Mouse (Mus musculus) Patski (cell line): Measurements from ENCODE around the gene Bfsp2. TPM values are rescaled to one million over a fixed set of nuclear protein-coding genes. Genes with fewer than 3 reads are reported as not detected.
A peak's percentile ranks its signal among the peaks of the same experiment; 100 is the strongest.

ENCODE experiments used
- ATAC-seq: fragments of 100-300 bp; one replicate; pipeline ENCODE4 v1.8.0; 2021
- CTCF ChIA-PET: fragments of 350-600 bp; sonication (Branson Sonifier 250); formaldehyde crosslinking; loops from one replicate; lab custom pipeline; 2022; ENCODE audit warnings: inconsistent platforms; lab: Charles Lee
- POLR2A ChIA-PET: fragments of 350-600 bp; sonication (Branson Sonifier 250); formaldehyde crosslinking; loops from one replicate; lab custom pipeline; 2022; ENCODE audit warnings: antibody characterized with exemption, inconsistent platforms; lab: Charles Lee
- DNase-seq: peaks from one replicate; pipeline ENCODE4 v3.0.0-alpha.2; 2011; ENCODE audit warnings: low read depth, low spot score
- H3K27me3 ChIP-seq: fragments of 371-371 bp; one replicate; pipeline ENCODE4 v1.5.1; 2021
- CTCF ChIP-seq: fragments of 100-300 bp; IDR thresholded peaks from one replicate; pipeline ENCODE4 v1.5.1; 2021
- in situ Hi-C: fragments of 300-500 bp; cut with MboI; formaldehyde crosslinking; loops from 3 replicates; pipeline ENCODE4 v1.11.1; 2018; ENCODE audit warnings: low pct_unique_long_range_greater_than_20kb, mixed read lengths
- polyA plus RNA-seq: library from polyadenylated mRNA; unstranded; gene quantifications from one replicate; pipeline ENCODE4 v1.2.3, GENCODE M21; 2021

The Bfsp2 gene
- polyA plus RNA-seq, 1 experiment from 2014 or later, result not detected

DNA sequence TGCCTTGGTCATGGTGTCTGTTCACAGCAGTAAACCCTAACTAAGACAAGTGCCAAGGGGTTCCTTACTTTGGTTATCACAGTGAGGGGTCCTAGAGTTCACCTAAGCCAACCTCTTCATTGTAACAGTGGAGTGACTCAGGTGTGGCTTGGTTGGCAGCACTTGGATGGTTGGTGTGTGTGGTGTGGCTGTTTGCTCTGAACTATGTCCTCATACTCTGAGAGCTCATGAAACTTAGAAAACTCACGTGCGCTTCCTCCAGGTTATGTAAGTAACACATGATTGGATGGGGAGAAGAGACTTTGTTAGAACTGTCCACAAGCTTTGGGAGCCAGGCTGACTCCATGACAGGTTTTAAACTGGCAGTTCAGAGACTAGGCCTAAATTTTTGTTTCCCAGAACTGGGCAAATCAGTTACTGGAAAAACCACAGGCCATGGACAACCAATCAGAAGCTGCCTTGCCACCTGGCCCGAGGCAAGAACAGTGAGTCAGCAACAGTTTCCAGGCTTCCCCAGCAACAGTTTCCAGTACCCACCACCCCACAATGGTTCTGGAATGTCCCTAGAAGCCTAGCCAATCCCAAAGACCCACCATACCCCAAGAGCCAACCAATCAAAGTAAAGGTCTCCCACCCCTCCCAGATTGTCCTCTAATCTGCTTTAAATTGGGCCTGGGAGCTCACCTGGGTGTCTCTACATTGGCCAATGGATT lies 23.5 kb upstream of the Bfsp2 start:
- POLR2A ChIA-PET, result interaction anchor here (0.9 kb wide), 1 partner anchor 237 kb away, joined by 3 read pairs; no protein-coding TSS in a partner anchor
- CTCF ChIA-PET, result interaction anchor here (0.6 kb wide), 1 partner anchor 13 kb away, joined by 3 read pairs; no protein-coding TSS in a partner anchor
- in situ Hi-C loops, result no loop called here
- peaks cover 11% of the 10 kb centered on the region for H3K27me3 ChIP-seq
- no peak for ATAC-seq
- TF ChIP-seq CTCF, result no peak
- no peak for DNase-seq

DNA sequence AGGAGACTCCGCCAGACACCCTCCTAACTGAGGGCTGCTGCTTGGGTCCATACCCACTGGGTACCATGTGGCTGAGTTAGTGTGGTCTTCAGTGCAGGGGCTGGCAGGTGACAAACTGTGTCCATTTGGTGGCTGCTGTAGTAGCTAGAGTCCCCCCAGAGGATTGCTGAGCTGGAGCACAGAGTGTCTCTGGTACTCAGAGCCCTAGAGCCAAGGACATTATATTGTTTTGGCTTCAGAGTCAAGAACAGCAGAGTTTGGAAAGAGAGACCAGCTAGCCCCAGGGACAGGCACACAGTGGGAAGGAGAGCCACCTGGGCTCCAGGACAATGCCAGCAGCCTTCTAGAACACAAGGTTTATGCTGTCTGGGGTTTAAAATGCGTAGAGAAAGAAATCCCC lies 22.4 kb upstream of the Bfsp2 start:
- ATAC-seq, result no peak
- TF ChIP-seq CTCF, result no peak
- H3K27me3 ChIP-seq, result peaks cover 19% of the 10 kb centered on the region
- ChIA-PET CTCF (interaction anchor here (1.2 kb wide), 1 partner anchor 12 kb away, joined by 4 read pairs; no protein-coding TSS in a partner anchor), POLR2A (no interaction called here)
- in situ Hi-C loops, result no loop called here
- no peak for DNase-seq

GRCm38 (mm10) chr9:103501861-103502364 lies 21.7 kb upstream of the Bfsp2 start:
- POLR2A ChIA-PET, result no interaction called here
- DNase-seq (no peak), ATAC-seq (no peak)
- peaks cover 19% of the 10 kb centered on the region for H3K27me3 ChIP-seq
- in situ Hi-C loops, result no loop called here
- TF ChIP-seq CTCF, result no peak
- CTCF ChIA-PET, result interaction anchor here (1.2 to 2.0 kb wide), 2 partner anchors 11 to 12 kb away, joined by 4 to 7 read pairs; no protein-coding TSS in a partner anchor

DNA sequence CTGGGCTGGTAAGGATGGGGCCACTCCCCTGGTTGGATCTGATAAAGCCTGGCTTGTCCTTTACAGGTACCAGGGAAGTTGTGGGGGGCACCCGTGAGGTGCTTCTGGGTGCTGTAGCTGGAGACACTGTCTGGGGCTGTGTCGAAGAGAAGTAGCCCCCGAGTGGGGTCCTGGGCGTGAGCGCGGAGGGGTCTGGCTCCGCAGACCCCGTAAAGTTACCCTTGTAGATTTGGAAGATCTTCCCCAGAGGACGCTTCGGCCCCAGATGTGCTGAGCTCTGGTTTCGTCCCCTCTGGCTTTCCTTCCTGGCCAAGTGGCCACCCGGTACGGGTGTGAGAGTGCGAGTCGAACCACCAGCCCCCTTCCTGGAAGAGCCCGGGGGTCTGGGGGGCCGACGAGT lies 19.1 kb upstream of the Bfsp2 start:
- H3K27me3 ChIP-seq, result peaks cover 22% of the 10 kb centered on the region
- no peak for TF ChIP-seq CTCF
- POLR2A ChIA-PET, result interaction anchor here (0.6 kb wide), 1 partner anchor 18 kb away, joined by 9 read pairs; no protein-coding TSS in a partner anchor
- CTCF ChIA-PET, result no interaction called here
- in situ Hi-C loops, result loop anchor here (5.0 kb wide), 1 partner anchor 123 kb away; no protein-coding TSS in a partner anchor
- DNase-seq, result no peak
- ATAC-seq, result no peak

- ATAC-seq (no peak), DNase-seq (no peak)
- in situ Hi-C loops, result loop anchor here (5.0 kb wide), 1 partner anchor 124 kb away; no protein-coding TSS in a partner anchor
- peaks cover 22% of the 10 kb centered on the region for H3K27me3 ChIP-seq
- no peak for TF ChIP-seq CTCF
- ChIA-PET CTCF (no interaction called here), POLR2A (no interaction called here)
Observed at GRCm38 (mm10) chr9:103498699-103499098, 18.5 kb upstream of the Bfsp2 start.

DNA sequence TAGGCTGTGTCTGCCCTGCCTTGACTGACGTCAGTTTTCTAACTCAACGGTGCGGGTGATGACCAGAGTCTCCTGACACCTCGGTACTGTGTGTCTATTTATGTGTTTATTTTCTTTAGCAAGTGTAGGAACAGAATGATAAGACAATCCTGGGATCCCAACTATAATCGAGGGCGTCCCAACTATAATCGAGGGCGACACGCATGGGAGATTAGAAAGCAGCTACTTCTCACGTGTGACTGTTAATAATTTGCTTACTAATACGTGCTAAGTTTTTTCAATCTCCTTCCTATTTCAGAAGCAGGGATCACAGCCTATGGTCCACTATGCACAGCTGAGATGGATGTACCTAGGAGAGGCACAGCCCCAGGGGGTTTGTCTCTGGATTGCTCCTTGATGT lies 15.2 kb upstream of the Bfsp2 start:
- H3K27me3 ChIP-seq, result peaks cover 22% of the 10 kb centered on the region
- no peak for DNase-seq
- no peak for TF ChIP-seq CTCF
- in situ Hi-C loops, result loop anchor here (5.0 kb wide), 1 partner anchor 127 kb away; no protein-coding TSS in a partner anchor
- ChIA-PET CTCF (interaction anchor here (1.1 to 1.8 kb wide), 2 partner anchors 260 to 501 kb away, joined by 4 to 10 read pairs; no protein-coding TSS in a partner anchor), POLR2A (no interaction called here)
- ATAC-seq, result no peak

GRCm38 (mm10) chr9:103494346-103495020 lies 14.3 kb upstream of the Bfsp2 start:
- ATAC-seq, result peak; percentile 90
- CTCF ChIA-PET, result interaction anchor here (0.9 to 1.8 kb wide), 7 partner anchors 17 to 507 kb away, joined by 3 to 10 read pairs (median 4); no protein-coding TSS in a partner anchor

GRCm38 (mm10) chr9:103491985-103492384 lies 11.8 kb upstream of the Bfsp2 start:
- H3K27me3 ChIP-seq, result peaks cover 6% of the 10 kb centered on the region
- in situ Hi-C loops, result loop anchor here (5.0 kb wide), 2 partner anchors 265 to 505 kb away; no protein-coding TSS in a partner anchor
- ATAC-seq (no peak), DNase-seq (no peak)
- POLR2A ChIA-PET, result no interaction called here
- CTCF ChIA-PET, result interaction anchor here (0.7 to 1.9 kb wide), 2 partner anchors 109 to 504 kb away, joined by 3 to 7 read pairs; no protein-coding TSS in a partner anchor
- no peak for TF ChIP-seq CTCF

More at GRCm38 (mm10) chr9:103494346-103495020, 14.3 kb upstream of the Bfsp2 start:
- peak; percentile 91 for TF ChIP-seq CTCF
- POLR2A ChIA-PET, result no interaction called here
- peaks cover 19% of the 10 kb centered on the region for H3K27me3 ChIP-seq
- in situ Hi-C loops, result loop anchor here (5.0 kb wide), 3 partner anchors 128 to 503 kb away; no protein-coding TSS in a partner anchor
- no peak for DNase-seq

DNA sequence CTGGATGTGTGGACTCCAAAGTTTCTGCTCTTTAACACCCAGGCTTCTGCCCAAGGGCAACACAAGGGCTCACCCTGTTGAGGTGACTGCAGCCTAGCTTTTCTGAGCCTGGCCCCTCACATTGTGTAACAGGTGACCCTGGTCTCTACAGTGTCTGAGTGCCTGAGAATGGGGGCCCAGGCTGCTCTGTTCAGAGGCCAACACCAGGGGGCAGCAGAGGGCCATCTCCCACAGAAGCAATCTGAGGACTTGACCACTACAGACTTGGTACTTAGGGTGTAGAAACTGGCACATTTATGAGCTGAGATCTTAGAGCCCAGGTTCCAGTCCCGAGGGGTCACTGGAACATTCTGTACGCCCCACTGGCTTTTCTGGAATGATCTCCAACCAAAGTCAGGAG lies 10.2 kb upstream of the Bfsp2 start:
- peak; percentile 93 for TF ChIP-seq CTCF
- ATAC-seq, result peak; percentile 60
- ChIA-PET CTCF (interaction anchor here (0.6 to 1.9 kb wide), 22 partner anchors 10 to 513 kb away, joined by 3 to 12 read pairs (median 4); no protein-coding TSS in a partner anchor), POLR2A (interaction anchor here (0.7 kb wide), 1 partner anchor 131 kb away, joined by 3 read pairs; no protein-coding TSS in a partner anchor)
- in situ Hi-C loops, result loop anchor here (5.0 kb wide), 2 partner anchors 267 to 507 kb away; no protein-coding TSS in a partner anchor
- no peak for DNase-seq
- peaks cover 4% of the 10 kb centered on the region for H3K27me3 ChIP-seq

DNA sequence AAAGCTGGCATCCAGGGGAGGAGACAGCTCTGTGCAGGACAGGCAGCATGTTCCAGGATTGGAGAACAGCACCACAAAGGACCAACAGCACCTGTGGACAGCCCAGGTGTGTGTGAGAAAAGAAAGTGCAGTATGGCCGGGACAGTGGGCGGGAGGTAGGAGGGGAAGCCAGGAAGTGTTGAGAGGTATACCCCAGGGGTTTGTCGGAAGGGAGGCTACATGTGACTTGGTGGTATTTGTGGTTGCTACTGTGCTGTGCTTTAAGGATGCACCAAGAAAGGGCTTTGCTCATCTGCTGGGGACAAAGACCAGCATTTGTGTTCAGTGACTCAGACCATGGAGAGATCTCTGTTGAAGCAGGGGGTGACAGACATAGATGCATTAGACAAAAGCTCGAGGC lies 9.7 kb upstream of the Bfsp2 start:
- H3K27me3 ChIP-seq, result peaks cover 3% of the 10 kb centered on the region
- POLR2A ChIA-PET, result interaction anchor here (0.7 kb wide), 1 partner anchor 131 kb away, joined by 3 read pairs; no protein-coding TSS in a partner anchor
- TF ChIP-seq CTCF, result no peak
- in situ Hi-C loops, result loop anchor here (5.0 kb wide), 2 partner anchors 267 to 507 kb away; no protein-coding TSS in a partner anchor
- CTCF ChIA-PET, result interaction anchor here (0.7 to 1.8 kb wide), 14 partner anchors 11 to 513 kb away, joined by 3 to 12 read pairs (median 4); no protein-coding TSS in a partner anchor
- no peak for ATAC-seq
- DNase-seq, result no peak
